Mouse (Mus musculus): ENCODE measurements at regions not wholly inside any gene's neighbourhood (a gene's known extent, or its start where the extent isn't known, plus 50 kb on each side); places are given as distances from the start of the nearest gene placed in this dataset.
"Not testable (repeated sequence)": the region's sequence is repeated elsewhere in the genome, so short reads cannot be mapped to it uniquely, and the experiment has no call there.

- no peak; the same call in 1 of the 2 replicates for ATAC-seq (replicated peaks)
- Histone ChIP-seq H3K4me2 (no peak overlapping the region), H3K4me1 (no peaks in the 10 kb centered on the region), H3K9me3 (no peaks in the 10 kb centered on the region), H3K4me3 (no peak overlapping the region), H3K27ac (no peak overlapping the region), H3K27me3 (replicated peaks) (no peaks in the 10 kb centered on the region), H3K36me3 (replicated peaks) (no peaks in the 10 kb centered on the region), H3K9ac (no peak overlapping the region)
- WGBS = 88% methylated on average over 1 of the region's 1 CpGs
Observed at GRCm38 (mm10) chr1:26459892-26460291, 227.4 kb downstream of the 4931408C20Rik start.

- Histone ChIP-seq H3K4me3 (no peak overlapping the region), H3K27ac (no peak overlapping the region), H3K4me1 (no peaks in the 10 kb centered on the region), H3K36me3 (replicated peaks) (no peaks in the 10 kb centered on the region), H3K27me3 (replicated peaks) (no peaks in the 10 kb centered on the region), H3K4me2 (no peak overlapping the region), H3K9me3 (no peaks in the 10 kb centered on the region), H3K9ac (no peak overlapping the region)
- ATAC-seq (replicated peaks) = no peak
- WGBS = 87% methylated on average over 5 of the region's 5 CpGs
Observed at GRCm38 (mm10) chr1:26426383-26426782, 260.9 kb downstream of the 4931408C20Rik start.

DNA sequence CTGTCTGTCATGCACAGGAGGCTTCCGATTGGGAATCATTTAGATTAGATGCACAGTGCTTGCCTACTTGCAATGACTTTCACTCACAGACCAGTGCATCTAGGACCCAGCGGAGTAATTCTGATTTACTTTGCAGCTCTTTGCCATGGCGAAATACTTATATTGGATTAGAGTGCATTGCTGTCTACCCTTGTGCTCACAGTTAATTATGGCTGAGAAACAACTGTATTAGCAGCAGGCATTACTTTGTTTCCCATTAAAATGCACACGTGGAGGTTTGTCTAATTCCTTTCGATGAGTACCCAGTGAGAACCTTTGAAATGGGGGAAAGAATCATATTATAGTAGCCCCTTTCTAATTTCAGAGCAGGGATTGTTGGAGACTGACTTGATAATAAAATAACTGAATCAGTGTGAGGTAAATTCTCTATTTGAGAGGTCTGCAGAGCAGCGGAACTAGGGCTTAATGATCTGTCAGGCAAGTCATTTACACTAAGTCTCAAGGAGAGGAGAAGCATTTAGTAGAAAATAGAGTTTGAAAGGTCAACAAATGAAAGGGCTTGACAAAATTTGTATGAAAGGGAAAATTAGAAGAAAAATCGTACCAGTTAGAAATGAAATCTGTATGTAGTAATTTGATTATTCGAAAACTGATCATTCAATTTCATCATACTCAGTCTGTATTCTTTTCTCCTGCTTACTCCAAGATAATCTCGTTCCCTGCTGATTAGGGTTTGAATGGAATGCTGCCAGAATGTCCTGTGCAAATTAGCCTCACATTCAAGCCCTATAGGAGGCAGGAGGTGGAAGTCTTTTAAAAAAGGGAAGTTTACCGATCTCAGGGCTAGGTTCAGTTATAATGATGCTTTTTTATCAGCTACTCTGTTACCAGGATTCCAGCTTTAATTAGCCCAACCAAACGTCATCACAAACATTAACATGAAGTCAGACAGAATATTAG lies 299.0 kb downstream of the 4931408C20Rik start:
- Histone ChIP-seq H3K27ac (no peak overlapping the region), H3K4me2 (peak overlapping the region; percentile 31), H3K36me3 (replicated peaks) (no peaks in the 10 kb centered on the region), H3K9me3 (no peaks in the 10 kb centered on the region), H3K4me1 (peaks cover 7% of the 10 kb centered on the region), H3K27me3 (replicated peaks) (no peaks in the 10 kb centered on the region), H3K9ac (no peak overlapping the region), H3K4me3 (0 out of 2 replicates have a peak overlapping the region, but pooled peaks have one; percentile 4)
- peak; percentile 77 for ATAC-seq (replicated peaks)
- 11% methylated on average over 11 of the region's 11 CpGs for WGBS

- no peak overlapping the region for H3K9ac ChIP-seq
- ATAC-seq (replicated peaks) = no peak
- 94% methylated on average over 4 of the region's 4 CpGs for WGBS
- H3K36me3 ChIP-seq (replicated peaks) = no peaks in the 10 kb centered on the region
- no peak overlapping the region for H3K4me3 ChIP-seq
- no peak overlapping the region for H3K27ac ChIP-seq
- no peaks in the 10 kb centered on the region for H3K4me1 ChIP-seq
- no peaks in the 10 kb centered on the region for H3K27me3 ChIP-seq (replicated peaks)
- H3K9me3 ChIP-seq = no peaks in the 10 kb centered on the region
- no peak overlapping the region for H3K4me2 ChIP-seq
Observed at GRCm38 (mm10) chr1:26340543-26340942, 346.7 kb downstream of the 4931408C20Rik start.

- not testable (repeated sequence) for ATAC-seq (replicated peaks); H3K27ac ChIP-seq; H3K9ac ChIP-seq; H3K4me3 ChIP-seq; H3K9me3 ChIP-seq; H3K4me2 ChIP-seq; H3K27me3 ChIP-seq (replicated peaks); H3K36me3 ChIP-seq (replicated peaks); H3K4me1 ChIP-seq
- WGBS = 91% methylated on average over 5 of the region's 5 CpGs
Observed at GRCm38 (mm10) chr1:26339876-26340275, 347.4 kb downstream of the 4931408C20Rik start.

GRCm38 (mm10) chr1:26289582-26289981 lies 397.7 kb downstream of the 4931408C20Rik start:
- H3K27ac ChIP-seq = no peak overlapping the region
- H3K36me3 ChIP-seq (replicated peaks) = no peaks in the 10 kb centered on the region
- no peak overlapping the region for H3K9ac ChIP-seq
- no peaks in the 10 kb centered on the region for H3K4me1 ChIP-seq
- no peaks in the 10 kb centered on the region for H3K9me3 ChIP-seq
- WGBS = 89% methylated on average over 2 of the region's 2 CpGs
- no peak for ATAC-seq (replicated peaks)
- H3K4me3 ChIP-seq = no peak overlapping the region
- no peaks in the 10 kb centered on the region for H3K27me3 ChIP-seq (replicated peaks)
- no peak overlapping the region for H3K4me2 ChIP-seq

DNA sequence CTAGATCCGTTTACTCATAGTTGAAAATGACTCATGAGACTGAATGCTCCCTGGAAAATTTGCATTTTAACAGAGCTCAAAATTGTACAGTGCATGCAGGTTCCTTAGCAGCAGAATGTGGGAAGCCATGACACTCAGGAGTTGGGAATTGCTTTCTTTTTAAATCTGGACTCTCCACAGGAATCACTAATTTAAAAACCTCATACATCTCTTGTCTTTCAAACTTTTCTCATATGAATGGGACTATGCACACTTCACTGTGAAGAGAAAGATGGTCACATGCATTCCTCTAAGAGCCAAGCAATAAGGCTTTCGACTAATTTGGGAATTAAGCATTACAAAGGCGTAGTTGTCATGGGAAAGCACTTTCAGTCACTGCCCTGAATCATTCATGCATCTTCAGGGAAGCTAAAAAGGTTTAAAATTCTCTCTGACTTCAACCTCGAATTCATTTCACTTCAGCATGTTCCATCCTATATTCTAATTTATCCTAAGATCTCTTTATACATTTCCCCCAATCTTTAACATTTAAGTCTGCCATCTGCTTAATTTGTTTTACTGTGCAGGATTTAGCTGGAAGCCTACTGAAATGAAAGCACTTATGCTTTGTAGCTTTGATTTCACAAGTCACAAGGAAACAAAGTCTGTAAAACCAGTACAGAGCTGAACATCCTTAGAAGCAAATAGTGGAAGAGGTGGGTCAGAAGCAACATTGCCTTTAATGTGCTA lies 404.2 kb downstream of the 4931408C20Rik start:
- Histone ChIP-seq H3K4me1 (no peaks in the 10 kb centered on the region), H3K4me3 (no peak overlapping the region), H3K27ac (no peak overlapping the region), H3K9ac (no peak overlapping the region), H3K4me2 (no peak overlapping the region), H3K9me3 (no peaks in the 10 kb centered on the region), H3K27me3 (replicated peaks) (no peaks in the 10 kb centered on the region), H3K36me3 (replicated peaks) (no peaks in the 10 kb centered on the region)
- ATAC-seq (replicated peaks) = no peak; the same call in 1 of the 2 replicates
- WGBS = 30% methylated on average over 4 of the region's 4 CpGs

- no peak for ATAC-seq (replicated peaks)
- Histone ChIP-seq H3K27me3 (replicated peaks) (no peaks in the 10 kb centered on the region), H3K4me3 (no peak overlapping the region), H3K36me3 (replicated peaks) (no peaks in the 10 kb centered on the region), H3K9ac (no peak overlapping the region), H3K4me1 (no peaks in the 10 kb centered on the region), H3K27ac (no peak overlapping the region), H3K4me2 (no peak overlapping the region), H3K9me3 (no peaks in the 10 kb centered on the region)
Observed at GRCm38 (mm10) chr1:26276606-26277005, 410.7 kb downstream of the 4931408C20Rik start.

GRCm38 (mm10) chr1:26243351-26243750 lies 413.8 kb upstream of the Adgrb3 start:
- H3K9me3 ChIP-seq = no peaks in the 10 kb centered on the region
- H3K4me3 ChIP-seq = no peak overlapping the region
- H3K27me3 ChIP-seq (replicated peaks) = no peaks in the 10 kb centered on the region
- H3K36me3 ChIP-seq (replicated peaks) = no peaks in the 10 kb centered on the region
- H3K27ac ChIP-seq = no peak overlapping the region
- H3K4me1 ChIP-seq = no peaks in the 10 kb centered on the region
- WGBS = 80% methylated on average over 5 of the region's 5 CpGs
- H3K9ac ChIP-seq = no peak overlapping the region
- no peak for ATAC-seq (replicated peaks)
- no peak overlapping the region for H3K4me2 ChIP-seq

DNA sequence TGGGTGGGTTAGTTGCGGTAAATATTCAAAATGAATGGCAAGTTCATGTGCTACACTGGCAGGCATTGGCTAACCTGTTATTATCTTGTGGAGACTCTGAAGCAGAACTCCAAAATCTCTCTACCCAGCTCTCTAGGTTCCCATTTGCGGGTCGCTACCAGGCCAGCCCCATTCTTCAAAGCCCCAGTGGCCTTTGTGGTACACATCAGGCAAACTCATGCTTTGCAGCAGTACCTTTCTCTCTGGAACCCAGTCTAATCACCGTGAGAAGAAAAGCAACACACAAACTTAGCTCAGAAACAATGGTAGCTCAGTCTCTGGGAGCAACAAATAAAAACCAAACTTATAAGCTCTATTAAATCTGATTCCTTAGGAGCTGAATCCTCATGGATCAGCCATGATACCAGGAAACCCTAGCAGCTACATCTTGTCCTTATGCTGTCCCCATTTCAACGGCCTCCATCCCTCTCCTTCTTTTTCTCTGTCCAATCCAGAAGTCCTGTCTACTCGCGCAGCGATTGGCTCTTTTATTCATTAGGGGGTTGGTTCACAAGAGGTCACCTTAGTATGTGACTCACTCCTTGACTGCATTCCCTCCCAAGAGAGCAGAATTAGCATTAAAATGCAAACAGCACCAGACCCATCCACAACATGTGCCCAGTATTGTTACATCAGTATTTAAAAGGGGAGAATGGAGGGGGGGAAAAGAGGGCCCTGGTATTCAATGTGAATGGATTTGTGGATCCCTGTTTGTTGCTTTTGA lies 400.0 kb upstream of the Adgrb3 start:
- no peak for ATAC-seq (replicated peaks)
- Histone ChIP-seq H3K9ac (no peak overlapping the region), H3K27me3 (replicated peaks) (no peaks in the 10 kb centered on the region), H3K9me3 (no peaks in the 10 kb centered on the region), H3K4me1 (no peaks in the 10 kb centered on the region), H3K4me2 (no peak overlapping the region), H3K27ac (no peak overlapping the region), H3K4me3 (no peak overlapping the region), H3K36me3 (replicated peaks) (no peaks in the 10 kb centered on the region)
- 46% methylated on average over 8 of the region's 8 CpGs for WGBS

DNA sequence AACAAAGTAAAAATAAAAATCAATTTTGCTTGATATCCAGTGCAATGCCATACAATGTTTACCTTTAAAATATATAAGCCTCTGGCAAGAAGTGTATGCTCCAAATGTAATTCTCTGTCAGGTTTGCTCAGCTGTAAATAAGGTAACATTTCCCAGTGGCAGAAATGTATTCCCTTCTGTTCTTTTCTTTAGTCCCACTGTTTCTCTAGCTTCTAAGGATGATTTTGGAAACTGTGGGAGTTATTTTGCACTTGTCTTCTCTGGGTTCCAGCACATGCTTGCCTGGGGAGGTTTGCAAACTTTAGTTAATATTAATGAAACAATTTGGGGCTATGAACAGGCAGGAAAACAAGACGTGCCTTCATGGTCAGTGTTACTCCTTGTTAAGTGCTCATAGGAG lies 374.9 kb upstream of the Adgrb3 start:
- no peak overlapping the region for H3K4me3 ChIP-seq
- no peak overlapping the region for H3K4me2 ChIP-seq
- no peaks in the 10 kb centered on the region for H3K27me3 ChIP-seq (replicated peaks)
- no peak overlapping the region for H3K9ac ChIP-seq
- H3K4me1 ChIP-seq = no peaks in the 10 kb centered on the region
- WGBS = 66% methylated on average over 1 of the region's 1 CpGs
- H3K9me3 ChIP-seq = no peaks in the 10 kb centered on the region
- no peak for ATAC-seq (replicated peaks)
- no peaks in the 10 kb centered on the region for H3K36me3 ChIP-seq (replicated peaks)
- H3K27ac ChIP-seq = no peak overlapping the region

Data from midbrain, embryonic 15.5 days (tissue).